Mouse (Mus musculus): ENCODE results near the gene Nodal.
"Not testable (repeated sequence)": the region's sequence is repeated elsewhere in the genome, so short reads cannot be mapped to it uniquely, and the experiment has no call there.

- TF ChIP-seq POLR2A (IDR thresholded peaks at IDR 0.05; ENCODE audit: insufficient read depth, low read depth, low read length); CTCF (IDR thresholded peaks at IDR 0.05): not testable (repeated sequence)
Observed at GRCm38 (mm10) chr10:61453171-61453570, 35.4 kb downstream of the Nodal start.
